Mouse (Mus musculus) R1 (cell line): ENCODE measurements around the gene Tmem86a.

Experiments used
- DNase-seq: peaks from one replicate; pipeline ENCODE4 v3.0.0-alpha.2; 2018; ENCODE audit warnings: low read depth, low spot score

Gene Tmem86a

DNA sequence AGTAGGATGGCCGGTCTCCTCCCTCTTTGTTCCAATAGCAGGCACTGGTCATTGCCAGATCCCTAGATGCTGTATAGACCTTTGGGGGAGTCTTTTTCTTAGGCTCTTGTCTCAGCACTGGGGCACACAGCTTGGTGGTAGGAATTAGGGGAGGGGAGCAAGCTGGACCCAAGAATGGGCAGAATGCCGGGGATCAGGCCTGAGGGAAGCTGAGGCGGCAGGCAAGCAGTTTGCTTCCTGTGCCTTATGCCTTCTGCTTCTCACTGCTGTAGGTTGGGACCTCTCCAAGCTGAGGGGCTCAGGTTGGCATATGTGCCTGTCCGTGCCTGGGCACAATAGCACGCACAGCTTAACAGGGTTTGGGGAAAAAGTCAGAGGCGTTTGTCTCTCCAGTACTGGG lies 25.8 kb downstream of the Tmem86a start:
- DNase-seq, result no peak

GRCm38 (mm10) chr7:47076729-47077128 lies 26.3 kb downstream of the Tmem86a start:
- DNase-seq, result no peak

DNA sequence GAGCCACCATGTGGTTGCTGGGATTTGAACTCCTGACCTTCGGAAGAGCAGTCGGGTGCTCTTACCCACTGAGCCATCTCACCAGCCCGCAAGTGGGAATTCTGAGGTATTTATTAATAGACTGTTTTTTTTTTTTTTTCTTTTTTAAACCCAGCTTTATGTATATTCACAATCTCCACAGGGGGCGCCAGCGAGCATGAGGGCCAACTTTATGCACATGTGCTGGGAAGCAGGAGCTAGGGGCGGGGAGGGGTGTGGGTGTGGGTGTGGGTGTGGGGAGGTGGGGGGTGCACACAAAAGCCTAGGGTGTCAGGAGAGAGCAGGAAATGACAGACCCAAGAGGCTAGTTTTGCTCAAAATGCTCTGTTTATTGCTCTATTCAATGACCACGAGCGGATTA lies 27.1 kb downstream of the Tmem86a start:
- DNase-seq, result peak; percentile 54

- no peak for DNase-seq
Measured at GRCm38 (mm10) chr7:47080868-47081267, 30.5 kb downstream of the Tmem86a start.

- DNase-seq, result peak; percentile 40
Measured at GRCm38 (mm10) chr7:47081277-47081676, 30.9 kb downstream of the Tmem86a start.

GRCm38 (mm10) chr7:47085075-47085474 lies 34.7 kb downstream of the Tmem86a start:
- no peak for DNase-seq

DNA sequence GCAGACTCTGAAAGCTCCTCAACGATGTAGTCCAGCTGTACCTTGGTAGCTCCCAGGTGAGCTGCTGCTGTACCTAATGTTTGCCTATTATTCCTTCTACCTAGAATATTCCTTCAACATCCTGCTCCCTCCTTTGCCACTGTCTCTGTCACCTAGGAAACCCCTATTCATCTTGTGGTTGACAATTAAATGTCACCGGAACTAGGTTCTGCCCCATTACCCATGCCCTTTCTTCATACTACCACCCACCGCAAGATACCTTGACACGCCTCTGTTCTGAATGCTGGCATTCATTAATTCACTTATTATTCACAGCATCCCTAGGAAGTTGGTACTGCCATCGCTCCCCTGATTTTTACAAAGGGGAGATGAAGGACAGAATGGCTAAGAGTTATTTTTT lies 43.5 kb downstream of the Tmem86a start:
- no peak for DNase-seq

- DNase-seq, result no peak
Measured at GRCm38 (mm10) chr7:47094969-47095368, 44.6 kb downstream of the Tmem86a start.

GRCm38 (mm10) chr7:47098044-47098443 lies 47.6 kb downstream of the Tmem86a start:
- DNase-seq, result peak; percentile 45

GRCm38 (mm10) chr7:47099306-47099705 lies 48.9 kb downstream of the Tmem86a start:
- no peak for DNase-seq

DNA sequence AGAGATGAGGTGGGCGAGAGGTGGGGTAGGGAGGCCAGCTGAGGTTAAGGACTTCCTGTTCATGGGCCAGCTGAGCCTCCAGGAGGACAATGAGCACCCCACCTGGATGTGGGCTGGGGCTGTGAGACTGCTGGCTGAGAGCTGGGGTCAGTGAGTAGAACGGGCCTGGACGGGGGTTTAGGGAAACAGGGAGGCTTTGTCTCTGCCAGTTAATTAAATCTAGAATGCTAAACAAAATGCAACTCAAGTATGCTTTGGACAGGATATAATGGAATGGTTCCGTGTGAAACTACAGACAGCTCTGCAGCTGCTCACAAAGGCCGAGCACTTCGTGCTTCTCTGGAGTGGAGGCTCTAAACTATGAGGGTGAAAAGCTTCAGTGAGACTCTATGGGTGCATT lies 50.2 kb downstream of the Tmem86a start:
- DNase-seq, result no peak

GRCm38 (mm10) chr7:47102970-47103369 lies 52.6 kb downstream of the Tmem86a start:
- no peak for DNase-seq

DNA sequence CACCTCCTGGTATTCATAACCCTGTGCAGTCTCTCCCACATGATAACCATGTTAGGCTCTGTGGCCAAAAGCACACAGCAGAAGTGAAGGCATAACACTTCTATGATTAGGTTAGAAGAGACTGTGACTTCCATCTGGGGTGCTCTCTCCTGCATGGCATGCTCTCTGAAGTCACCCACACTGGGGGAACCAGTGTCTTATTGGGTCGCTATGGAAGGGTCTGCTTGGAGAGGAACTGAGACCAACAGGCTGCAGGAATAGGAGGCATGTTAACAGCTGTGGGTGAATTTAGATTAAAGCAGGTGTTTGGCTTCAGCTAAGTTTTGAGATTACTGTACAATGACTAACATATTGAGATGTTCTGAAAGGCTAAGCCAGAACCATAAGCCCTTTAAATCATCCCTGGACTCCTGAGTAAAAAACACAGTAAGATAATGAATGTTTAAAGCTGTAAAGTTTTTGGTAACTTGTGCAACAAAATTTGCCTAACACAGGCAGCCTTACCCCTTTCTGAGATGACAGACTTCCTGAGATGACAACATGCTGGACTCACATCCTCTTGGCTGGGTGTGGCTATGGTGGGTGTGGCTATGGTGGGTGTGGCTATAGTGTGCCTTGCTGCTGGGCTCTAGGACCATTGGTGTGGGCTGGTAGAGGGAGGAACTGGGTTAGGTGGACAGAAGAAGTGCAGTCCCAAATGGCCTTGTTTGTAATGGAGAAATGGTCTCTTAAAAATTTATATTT lies 53.4 kb downstream of the Tmem86a start:
- peak; percentile 13 for DNase-seq
